ENCODE assay signal across 33 mouse cellular contexts in genomic region chr6:67887586-67887985, GRCm38 (mm10).
"Had no signal": no experiment of that assay in that cellular context is flagged by ENCODE, and none has a peak within 500 bp of the region (broad histone marks: within the 10 kb centered on the region; RNA-seq: fewer than 3 reads in every experiment).

No protein-coding gene starts in this region.

- ATAC-seq: hindbrain, embryonic 16.5 days; hindbrain, postnatal 0 days; inflammation-experienced regulatory T-cells, adult 6 months; intestine, embryonic 15.5 days; intestine, embryonic 16.5 days; intestine, postnatal 0 days had no signal

- H3K9me3 ChIP-seq: heart, embryonic 13.5 days; heart, embryonic 15.5 days; hindbrain, embryonic 10.5 days; hindbrain, embryonic 12.5 days; hindbrain, embryonic 13.5 days; hindbrain, embryonic 15.5 days; intestine, embryonic 15.5 days; kidney, embryonic 15.5 days had no signal

- H3K4me3 ChIP-seq: heart, embryonic 12.5 days; heart, embryonic 13.5 days; heart, embryonic 15.5 days; hindbrain, embryonic 10.5 days; hindbrain, embryonic 12.5 days; hindbrain, embryonic 13.5 days; hindbrain, embryonic 15.5 days; intestine, embryonic 15.5 days; kidney, embryonic 15.5 days; layer of hippocampus, adult 2 months; left cerebral cortex, adult 2 months had no signal

- H3K27me3 ChIP-seq: heart, embryonic 12.5 days; heart, embryonic 13.5 days; heart, embryonic 15.5 days; hindbrain, embryonic 12.5 days; hindbrain, embryonic 13.5 days; hindbrain, embryonic 15.5 days; intestine, embryonic 15.5 days; kidney, embryonic 15.5 days had no signal

- H3K27ac ChIP-seq: heart, embryonic 13.5 days; heart, embryonic 15.5 days; hindbrain, embryonic 10.5 days; hindbrain, embryonic 12.5 days; hindbrain, embryonic 13.5 days; hindbrain, embryonic 15.5 days; hindbrain, postnatal 0 days; intestine, embryonic 15.5 days; kidney, embryonic 15.5 days; kidney, postnatal 0 days; layer of hippocampus, adult 2 months; left cerebral cortex, adult 2 months had no signal

- H3K36me3 ChIP-seq: heart, embryonic 12.5 days; heart, embryonic 13.5 days; heart, embryonic 15.5 days; hindbrain, embryonic 10.5 days; hindbrain, embryonic 12.5 days; hindbrain, embryonic 13.5 days; hindbrain, embryonic 15.5 days; intestine, embryonic 15.5 days; kidney, embryonic 15.5 days had no signal

- H3K9ac ChIP-seq: heart, embryonic 12.5 days; heart, embryonic 13.5 days; heart, embryonic 15.5 days; hindbrain, embryonic 12.5 days; hindbrain, embryonic 13.5 days; hindbrain, embryonic 15.5 days; intestine, embryonic 15.5 days; kidney, embryonic 15.5 days had no signal

- H3K4me2 ChIP-seq: heart, embryonic 11.5 days; heart, embryonic 12.5 days; heart, embryonic 13.5 days; heart, embryonic 15.5 days; hindbrain, embryonic 12.5 days; hindbrain, embryonic 13.5 days; hindbrain, embryonic 15.5 days; intestine, embryonic 15.5 days; kidney, embryonic 15.5 days had no signal

- DNase-seq: heart, postnatal 10 days; heart, postnatal 14 days; heart, postnatal 36 days; heart, postnatal 4 days; kidney, adult 11 months; kidney, adult 18-20 months; kidney, adult 2 months; kidney, adult 8-10 months; kidney, adult 9 months; kidney, postnatal 10 days; kidney, postnatal 14 days; kidney, postnatal 36 days; kidney, postnatal 4 days; layer of hippocampus, adult 9-11 months; layer of hippocampus, postnatal 36 days had no signal

- H3K4me1 ChIP-seq: heart, embryonic 12.5 days; heart, embryonic 13.5 days; heart, embryonic 15.5 days; hindbrain, embryonic 10.5 days; hindbrain, embryonic 12.5 days; hindbrain, embryonic 13.5 days; hindbrain, embryonic 15.5 days; intestine, embryonic 15.5 days; kidney, embryonic 15.5 days had no signal
